Mouse (Mus musculus) thymus, postnatal 10 days (tissue): ENCODE measurements around the gene Pald1.

ENCODE experiments used
- DNase-seq, 2 experiments: peaks; one replicate each; pipeline ENCODE4 v3.0.0; 2021; ENCODE audit warnings: low spot score in 2 of 2

The Pald1 gene

GRCm38 (mm10) chr10:61334545-61334944, 48.8 kb downstream of the Pald1 start:
- no peak for DNase-seq

GRCm38 (mm10) chr10:61331046-61331445, 52.3 kb downstream of the Pald1 start:
- no peak for DNase-seq

- no peak for DNase-seq
These were observed 54.4 kb downstream of the Pald1 start for GRCm38 (mm10) chr10:61328927-61329326.

DNA sequence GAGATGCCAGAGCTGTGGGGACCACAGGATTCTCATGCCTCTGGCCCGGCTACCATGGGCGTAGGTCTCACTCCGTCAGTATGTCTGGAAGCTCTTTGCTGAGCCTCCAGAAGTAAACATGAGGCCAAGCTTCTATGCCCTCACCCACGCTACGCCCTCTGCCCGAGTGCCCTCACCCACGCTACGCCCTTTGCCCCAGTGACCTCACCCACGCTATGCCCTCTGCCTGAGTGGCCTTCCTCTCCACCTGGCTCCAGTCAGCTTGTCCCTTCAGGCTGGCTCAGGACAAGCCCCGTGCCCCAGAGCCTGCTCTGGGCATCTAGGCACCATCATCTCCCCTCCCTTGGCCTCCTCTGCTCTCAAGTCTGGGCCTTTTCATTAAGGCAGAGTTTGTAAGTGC, 55.8 kb downstream of the Pald1 start:
- no peak for DNase-seq

DNA sequence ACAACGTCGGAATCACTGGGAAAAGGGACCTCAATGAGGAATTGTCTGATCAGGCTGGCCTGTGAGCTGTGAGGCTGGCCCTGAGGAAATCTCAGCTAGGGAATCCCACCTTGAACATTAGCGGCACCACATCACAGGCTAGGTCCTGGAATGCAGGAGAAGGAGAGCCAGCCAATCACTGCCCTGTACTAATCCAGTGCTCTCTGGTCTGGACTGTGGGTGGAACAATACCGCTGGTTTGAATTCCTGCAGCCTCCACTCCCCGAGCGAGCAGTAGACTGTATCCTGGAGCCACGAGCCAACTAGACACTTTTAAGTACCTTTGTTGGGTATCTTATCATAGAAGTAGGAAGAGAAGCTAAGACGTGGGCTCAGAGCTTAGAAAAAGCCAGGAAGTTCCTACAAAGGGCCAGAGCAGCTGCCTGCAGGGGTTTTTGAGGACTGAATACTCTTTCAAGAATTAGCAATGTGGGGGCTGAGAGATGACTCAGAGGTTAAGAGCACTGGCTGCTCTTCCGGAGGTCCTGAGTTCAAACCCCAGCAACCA, 57.5 kb downstream of the Pald1 start:
- DNase-seq = no peak

DNA sequence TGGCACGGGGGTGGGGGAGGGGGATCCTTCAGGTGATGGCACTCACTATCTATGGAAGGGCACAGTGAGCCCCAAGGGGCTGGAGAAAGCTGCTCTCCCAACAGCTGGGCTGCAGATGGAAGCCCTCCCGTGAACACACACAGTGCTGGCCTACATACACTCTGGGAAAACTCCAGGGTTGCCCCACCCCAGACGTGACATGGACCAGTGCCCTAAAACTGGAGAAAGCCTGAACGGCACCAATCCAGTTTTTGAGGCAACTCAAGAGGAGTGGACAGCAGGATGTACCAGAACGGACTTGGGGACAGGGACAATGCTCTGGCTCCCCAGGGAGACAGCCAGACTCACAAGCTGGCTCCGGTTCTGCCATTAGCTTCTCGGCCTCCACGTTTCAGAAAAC, 58.6 kb downstream of the Pald1 start:
- no peak for DNase-seq

DNA sequence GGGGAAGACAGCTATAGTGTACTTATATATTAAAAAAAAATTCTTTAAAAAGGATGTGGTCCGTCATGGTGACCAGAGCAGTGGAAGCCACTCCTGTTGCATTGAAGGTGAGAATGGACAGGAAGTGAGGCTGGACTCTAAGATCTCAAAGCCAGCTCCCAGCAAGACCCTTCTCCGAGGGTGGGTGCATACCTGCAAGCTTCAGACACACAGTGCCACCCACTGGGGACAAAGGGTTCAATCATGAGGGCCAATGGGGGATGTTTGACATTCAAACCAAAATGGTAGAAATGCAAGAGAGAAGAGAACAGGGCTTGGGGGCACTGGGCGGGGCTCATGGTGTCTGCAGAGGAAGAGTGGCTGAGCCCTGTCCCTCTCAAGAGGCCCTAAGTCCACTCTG, 64.8 kb downstream of the Pald1 start:
- DNase-seq = no peak

DNA sequence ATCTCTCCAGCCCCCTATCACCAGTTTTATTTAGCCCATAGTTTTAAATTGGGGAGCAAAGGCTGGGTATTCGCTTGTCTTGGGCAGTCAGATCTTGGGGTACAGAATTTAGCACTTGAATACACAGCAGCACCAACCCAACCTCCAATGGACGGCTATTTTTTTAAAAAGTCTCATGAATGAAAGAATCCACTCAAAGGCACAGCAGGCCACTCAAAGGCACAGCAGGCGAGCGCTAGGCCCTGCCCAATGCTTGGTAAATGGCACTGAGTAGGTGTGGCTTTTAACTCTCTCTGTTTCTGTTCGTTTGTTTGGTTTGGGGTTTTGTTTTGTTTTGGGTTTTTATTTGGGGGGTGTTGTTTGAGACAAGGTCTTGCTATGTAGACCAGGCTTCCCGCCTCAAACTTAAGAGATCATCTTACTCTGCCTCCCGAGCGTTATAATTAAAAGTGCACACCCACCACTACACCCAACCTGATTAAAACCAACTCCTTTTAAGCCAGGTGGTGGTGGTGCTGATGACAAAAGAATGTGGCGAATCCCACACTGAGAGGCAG, 67.9 kb downstream of the Pald1 start:
- DNase-seq = no peak

DNA sequence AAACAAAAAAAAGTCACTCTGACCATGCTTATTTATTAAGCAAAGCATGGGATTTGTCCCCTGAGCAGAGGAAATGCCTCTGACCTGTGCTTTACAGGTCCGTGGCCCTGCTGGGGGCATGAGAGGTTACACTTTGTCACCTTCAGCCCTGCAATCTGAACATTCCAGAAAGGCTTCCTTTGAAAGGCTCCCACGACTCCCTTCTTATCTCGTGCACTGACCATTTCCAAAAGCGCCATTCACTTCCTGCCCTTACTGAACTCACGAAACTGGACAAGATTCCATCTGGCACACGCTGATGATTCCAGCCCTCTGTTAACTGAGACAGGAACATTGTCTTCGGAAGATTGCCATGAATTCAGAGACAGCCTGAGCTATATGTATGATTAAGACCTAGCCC, 69.6 kb downstream of the Pald1 start:
- no peak for DNase-seq

GRCm38 (mm10) chr10:61312754-61313153, 70.6 kb downstream of the Pald1 start:
- DNase-seq = no peak

GRCm38 (mm10) chr10:61312159-61312558, 71.2 kb downstream of the Pald1 start:
- no peak for DNase-seq

- DNase-seq = no peak
These were observed 74.5 kb downstream of the Pald1 start for GRCm38 (mm10) chr10:61308706-61309320.

DNA sequence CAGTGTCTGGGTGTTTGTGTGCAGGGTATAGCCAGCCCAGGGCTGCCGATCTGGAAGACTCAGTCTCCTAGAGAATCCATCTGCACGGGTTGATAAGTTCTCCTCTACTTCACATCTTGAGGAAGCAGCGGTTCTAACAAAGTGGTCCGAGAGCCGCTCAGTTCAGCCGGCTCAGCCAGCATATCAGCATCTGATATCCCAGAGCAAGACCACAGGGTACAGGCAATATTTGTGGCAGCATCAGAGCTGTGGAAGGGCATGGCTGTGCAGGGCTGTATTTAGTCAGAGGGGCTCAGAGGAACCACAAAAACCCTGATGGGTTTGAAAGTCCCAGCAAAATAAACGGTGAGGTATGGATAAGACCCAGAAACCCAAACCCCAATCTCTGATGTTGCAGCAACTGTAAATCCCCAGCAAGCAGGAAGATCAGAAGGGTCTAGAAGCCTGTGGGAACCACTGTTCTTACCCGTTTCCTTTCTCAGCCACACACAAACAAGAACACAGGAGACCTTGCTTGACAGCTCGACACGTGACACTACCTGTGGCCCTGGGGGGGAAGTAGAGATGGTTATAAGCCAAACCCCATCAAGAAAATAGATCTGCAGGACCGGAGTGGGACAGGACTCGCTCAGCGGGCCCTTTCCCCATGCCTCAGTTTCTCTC, 77.3 kb downstream of the Pald1 start:
- DNase-seq = peak; percentile 16 to 24

DNA sequence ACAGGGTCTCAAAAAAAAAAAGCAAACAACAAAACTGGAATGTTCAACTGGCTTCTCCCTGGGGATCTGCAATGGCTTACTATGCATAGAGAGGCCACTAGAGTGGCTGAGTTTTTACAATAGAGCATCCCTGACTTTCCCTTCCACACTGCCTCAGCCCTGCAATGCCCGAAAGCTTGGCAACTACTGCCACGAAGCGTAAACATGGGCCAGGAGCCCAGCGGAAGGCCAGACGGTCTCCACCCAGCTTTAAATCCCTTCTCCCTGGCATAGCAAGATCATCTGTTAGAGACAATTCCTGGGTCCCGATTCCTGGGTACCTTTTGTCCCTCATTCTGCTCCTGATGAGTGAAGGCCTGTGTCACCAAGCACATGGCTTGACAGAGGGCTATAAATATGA, 79.3 kb downstream of the Pald1 start:
- no peak for DNase-seq

GRCm38 (mm10) chr10:61300996-61301395, 82.3 kb downstream of the Pald1 start:
- no peak for DNase-seq

GRCm38 (mm10) chr10:61297477-61297876, 85.9 kb downstream of the Pald1 start, which contains the start of gene Prf1:
TSS of gene Prf1 (plus strand) at chr10:61297833.
- peak; percentile 70 to 73 for DNase-seq

- no peak for DNase-seq
These were observed 86.5 kb downstream of the Pald1 start for GRCm38 (mm10) chr10:61296713-61297445.

DNA sequence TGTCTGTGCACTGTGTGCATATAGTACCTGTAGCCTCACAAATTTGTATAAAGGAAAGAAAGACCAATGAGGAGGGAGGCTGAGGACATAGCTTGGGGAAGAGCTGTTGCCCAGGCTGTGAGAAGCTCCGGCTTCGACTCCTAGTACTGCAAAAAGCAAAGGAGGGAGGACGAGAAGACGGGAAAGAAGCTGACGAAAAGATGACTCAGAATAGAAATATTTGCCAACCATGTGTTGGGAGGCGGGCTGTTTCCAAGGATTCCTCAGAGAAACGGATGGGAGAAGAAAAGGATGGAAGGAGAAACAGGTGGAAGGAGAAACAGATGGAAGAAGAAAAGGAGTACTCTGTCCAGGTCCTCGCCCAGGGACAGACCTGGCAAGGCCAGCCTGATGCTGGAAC, 89.1 kb downstream of the Pald1 start:
- DNase-seq = no peak

GRCm38 (mm10) chr10:61290479-61290878, 92.9 kb downstream of the Pald1 start:
- no peak for DNase-seq

DNA sequence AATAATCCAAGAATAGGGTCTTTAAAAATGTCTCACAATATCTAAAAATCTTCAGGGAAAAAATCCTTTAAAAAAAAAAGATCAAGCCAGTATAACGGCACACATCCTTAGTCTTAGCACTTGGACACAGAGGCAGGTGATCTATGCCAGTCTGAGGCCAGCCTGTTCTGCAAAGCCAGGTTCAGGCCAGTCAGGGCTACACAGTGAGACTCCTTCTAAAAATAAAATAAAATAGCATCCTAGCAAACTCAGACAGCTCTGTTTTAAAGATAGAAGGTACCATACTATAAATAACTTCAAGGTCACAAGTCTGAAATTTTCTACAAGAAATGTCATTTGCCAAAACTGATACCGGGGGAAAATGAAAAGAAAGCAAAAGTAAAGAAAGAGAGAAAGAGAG, 93.3 kb downstream of the Pald1 start:
- no peak for DNase-seq

GRCm38 (mm10) chr10:61286246-61286645, 97.1 kb downstream of the Pald1 start:
- DNase-seq = no peak

- DNase-seq = no peak
These were observed 98.1 kb downstream of the Pald1 start for GRCm38 (mm10) chr10:61285271-61285670.
